Mouse (Mus musculus) neural tube, embryonic 13.5 days (tissue): ENCODE data around the gene Arpin. TPM values are rescaled to one million over a fixed set of nuclear protein-coding genes. Genes with fewer than 3 reads are reported as not detected.

Source experiments
- ATAC-seq: fragments of 200-750 bp; cut with Nextera tagmentation; 2 replicates; pipeline ENCODE4 v1.8.0; 2017; ENCODE audit warnings: low read depth, mild to moderate bottlenecking, moderate TSS enrichment, moderate library complexity
- H3K27ac ChIP-seq: fragments of 300-500 bp; sonication (generic); replicated peaks from 2 replicates; pipeline ENCODE4 v1.5.1; 2015; ENCODE audit warnings: moderate library complexity, mild to moderate bottlenecking, inconsistent platforms
- H3K27me3 ChIP-seq: fragments of 300-500 bp; sonication (generic); 2 replicates; pipeline ENCODE4 v1.6.1; 2015; ENCODE audit warnings: mild to moderate bottlenecking, inconsistent platforms
- H3K36me3 ChIP-seq: fragments of 300-500 bp; sonication (generic); 2 replicates; pipeline ENCODE4 v1.6.1; 2015; ENCODE audit warnings: mild to moderate bottlenecking, inconsistent platforms
- H3K4me1 ChIP-seq: fragments of 300-500 bp; sonication (generic); replicated peaks from 2 replicates; pipeline ENCODE4 v1.6.1; 2015; ENCODE audit warnings: inconsistent platforms
- H3K4me2 ChIP-seq: fragments of 300-500 bp; sonication (generic); 2 replicates; pipeline ENCODE4 v1.6.1; 2015; ENCODE audit warnings: inconsistent platforms, mild to moderate bottlenecking, moderate library complexity
- H3K4me3 ChIP-seq: fragments of 300-500 bp; sonication (generic); 2 replicates; pipeline ENCODE4 v1.5.1; 2015; ENCODE audit warnings: mild to moderate bottlenecking, inconsistent platforms
- H3K9ac ChIP-seq: fragments of 300-500 bp; sonication (generic); 2 replicates; pipeline ENCODE4 v1.6.1; 2015; ENCODE audit warnings: moderate library complexity, mild to moderate bottlenecking, inconsistent platforms
- H3K9me3 ChIP-seq: fragments of 300-500 bp; sonication (generic); 2 replicates; pipeline ENCODE4 v1.6.1; 2016; ENCODE audit warnings: inconsistent platforms
- WGBS: fragments of 180-500 bp; shearing (Covaris S2); methylation state at CpG from one replicate; pipeline ENCODE4 v1.1.7; 2015; 5-methylcytosine and 5-hydroxymethylcytosine counted together
- microRNA-seq: library from miRNA; unstranded; fragments of <30 nt; microRNA quantifications from one replicate; pipeline ENCODE4, GENCODE M21; 2016
- polyA plus RNA-seq: library from polyadenylated mRNA; unstranded; fragments of >200 nt; fragmentation: Nextera tagmentation; extraction: Ambion mirVana; gene quantifications from 2 replicates; pipeline ENCODE4 v1.2.1, GENCODE M21; 2015

Gene Arpin
- polyA plus RNA-seq, 1 experiment from 2014 or later = 21.6 TPM

GRCm38 (mm10) chr7:79890436-79891221 is 44.5 kb downstream of the Arpin start:
- no peak overlapping the region for H3K9ac ChIP-seq
- no peak overlapping the region for H3K4me3 ChIP-seq
- H3K9me3 ChIP-seq = no peaks in the 10 kb centered on the region
- no peaks in the 10 kb centered on the region for H3K4me1 ChIP-seq
- 91% methylated on average over 15 of the region's 15 CpGs for WGBS
- peaks cover 57% of the 10 kb centered on the region for H3K36me3 ChIP-seq
- H3K27me3 ChIP-seq = no peaks in the 10 kb centered on the region
- ATAC-seq = no peak
- no peak overlapping the region for H3K27ac ChIP-seq
- H3K4me2 ChIP-seq = no peak overlapping the region

- Histone ChIP-seq H3K4me1 (no peaks in the 10 kb centered on the region), H3K4me3 (no peak overlapping the region), H3K27me3 (no peaks in the 10 kb centered on the region), H3K9me3 (no peaks in the 10 kb centered on the region), H3K4me2 (no peak overlapping the region), H3K27ac (no peak overlapping the region), H3K36me3 (peaks cover 49% of the 10 kb centered on the region), H3K9ac (no peak overlapping the region)
- ATAC-seq = no peak
- 90% methylated on average over 9 of the region's 9 CpGs for WGBS
These were observed 46.6 kb downstream of the Arpin start for GRCm38 (mm10) chr7:79888603-79889002.

GRCm38 (mm10) chr7:79883613-79884334 is 51.4 kb downstream of the Arpin start:
- H3K27me3 ChIP-seq = no peaks in the 10 kb centered on the region
- ATAC-seq = no peak
- H3K27ac ChIP-seq = no peak overlapping the region
- no peak overlapping the region for H3K9ac ChIP-seq
- H3K4me3 ChIP-seq = no peak overlapping the region
- H3K4me2 ChIP-seq = no peak overlapping the region
- WGBS = 90% methylated on average over 7 of the region's 7 CpGs
- no peaks in the 10 kb centered on the region for H3K4me1 ChIP-seq
- no peaks in the 10 kb centered on the region for H3K9me3 ChIP-seq
- peaks cover 64% of the 10 kb centered on the region for H3K36me3 ChIP-seq

- H3K36me3 ChIP-seq = peaks cover 69% of the 10 kb centered on the region
- H3K9me3 ChIP-seq = no peaks in the 10 kb centered on the region
- no peaks in the 10 kb centered on the region for H3K4me1 ChIP-seq
- H3K9ac ChIP-seq = no peak overlapping the region
- 92% methylated on average over 6 of the region's 6 CpGs for WGBS
- no peak overlapping the region for H3K4me3 ChIP-seq
- no peak overlapping the region for H3K4me2 ChIP-seq
- H3K27me3 ChIP-seq = no peaks in the 10 kb centered on the region
- no peak overlapping the region for H3K27ac ChIP-seq
- no peak for ATAC-seq
These were observed 53.3 kb downstream of the Arpin start for GRCm38 (mm10) chr7:79881901-79882300.

- Histone ChIP-seq H3K36me3 (peaks cover 75% of the 10 kb centered on the region), H3K4me3 (no peak overlapping the region), H3K9me3 (no peaks in the 10 kb centered on the region), H3K27ac (no peak overlapping the region), H3K4me1 (no peaks in the 10 kb centered on the region), H3K4me2 (no peak overlapping the region), H3K9ac (no peak overlapping the region), H3K27me3 (no peaks in the 10 kb centered on the region)
- no peak for ATAC-seq
- 65% methylated on average over 3 of the region's 3 CpGs for WGBS
These were observed 54.2 kb downstream of the Arpin start for GRCm38 (mm10) chr7:79880998-79881397.

GRCm38 (mm10) chr7:79880033-79880432 is 55.1 kb downstream of the Arpin start:
- Histone ChIP-seq H3K4me2 (no peak overlapping the region), H3K27me3 (no peaks in the 10 kb centered on the region), H3K27ac (no peak overlapping the region), H3K9ac (no peak overlapping the region), H3K9me3 (no peaks in the 10 kb centered on the region), H3K36me3 (peaks cover 70% of the 10 kb centered on the region), H3K4me1 (no peaks in the 10 kb centered on the region), H3K4me3 (no peak overlapping the region)
- no peak for ATAC-seq
- WGBS = 83% methylated on average over 6 of the region's 6 CpGs

GRCm38 (mm10) chr7:79878455-79879025 is 56.6 kb downstream of the Arpin start:
- H3K9me3 ChIP-seq = no peaks in the 10 kb centered on the region
- WGBS = 33% methylated on average over 2 of the region's 2 CpGs
- no peak overlapping the region for H3K4me3 ChIP-seq
- no peak overlapping the region for H3K4me2 ChIP-seq
- peaks cover 64% of the 10 kb centered on the region for H3K36me3 ChIP-seq
- no peaks in the 10 kb centered on the region for H3K4me1 ChIP-seq
- no peaks in the 10 kb centered on the region for H3K27me3 ChIP-seq
- H3K9ac ChIP-seq = no peak overlapping the region
- no peak for ATAC-seq
- no peak overlapping the region for H3K27ac ChIP-seq

Small RNA genes lying within 50 kb of the gene (microRNA-seq; reads per million reads assigned to microRNA genes)
- not detected for gene Gm24541

Other genes starting within 250 kb of the Arpin start
- 1.7 and 2.1 TPM in 2 replicates for gene Kif7, start 219.6 kb downstream of the Arpin start, polyA plus RNA-seq
- not detected in 2 replicates for gene Plin1, start 202.5 kb downstream of the Arpin start, polyA plus RNA-seq
- gene Pex11a, start 192.2 kb downstream of the Arpin start, polyA plus RNA-seq = 11.3 and 12.0 TPM in 2 replicates
- 0.17 TPM in 1 of 2 replicates, not detected in the other for gene Wdr93, start 192.2 kb downstream of the Arpin start, polyA plus RNA-seq
- not detected in 2 replicates for gene Mesp1, start 141.6 kb downstream of the Arpin start, polyA plus RNA-seq
- gene Mesp2, start 124.6 kb downstream of the Arpin start, polyA plus RNA-seq = 0.96 and 1.0 TPM in 2 replicates
- 5.8 and 6.2 TPM in 2 replicates for gene Anpep, start 74.3 kb downstream of the Arpin start, polyA plus RNA-seq
- gene Ap3s2, start 14.7 kb downstream of the Arpin start, polyA plus RNA-seq = 54.4 and 63.4 TPM in 2 replicates
- gene Zfp710, start 89.5 kb upstream of the Arpin start, polyA plus RNA-seq = 15.0 and 18.9 TPM in 2 replicates
- 217 and 273 TPM in 2 replicates for gene Idh2, start 180.0 kb upstream of the Arpin start, polyA plus RNA-seq